Mouse (Mus musculus) cerebellum, adult 2 months (tissue): Measurements from ENCODE around the gene Fam213b.

Experiments used
- CTCF ChIP-seq: fragments of 200-500 bp; IDR thresholded peaks from 2 replicates; pipeline ENCODE4 v1.5.1; 2011; ENCODE audit warnings: low read depth, mild to moderate bottlenecking, control low read depth, low read length, moderate library complexity, borderline replicate concordance; ENCODE audit not compliant: insufficient read depth
- POLR2A ChIP-seq: fragments of 200-500 bp; IDR thresholded peaks from 2 replicates; pipeline ENCODE4 v1.6.1; 2011; ENCODE audit warnings: low read length, control low read depth, borderline replicate concordance; ENCODE audit not compliant: insufficient read depth

DNA sequence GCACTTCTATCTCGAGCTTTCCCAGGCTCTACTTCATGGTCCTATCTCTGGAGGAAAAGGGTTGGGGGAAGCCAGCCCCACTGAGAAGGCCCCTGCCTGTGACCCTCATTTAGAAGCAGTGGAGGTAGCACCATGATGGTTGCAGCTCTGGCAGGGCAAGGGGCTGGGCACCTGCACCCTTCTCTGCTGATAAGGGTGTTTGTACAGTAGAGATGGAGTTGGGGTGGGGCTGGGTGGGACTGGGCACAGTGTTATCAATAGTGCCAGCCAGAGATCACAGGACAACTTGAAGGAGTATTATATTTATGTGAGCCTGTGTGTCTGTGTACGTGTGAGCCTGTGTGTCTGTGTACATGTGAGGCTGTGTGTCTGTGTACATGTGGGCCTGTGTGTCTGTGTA, 12.7 kb upstream of the Fam213b start:
- no peak for TF ChIP-seq CTCF
- TF ChIP-seq POLR2A, result no peak
